ENCODE assay signal across 8 mouse cellular contexts in genomic region chr7:49616258-49616735, GRCm38 (mm10). TPM values are rescaled to one million over a fixed set of nuclear protein-coding genes. Genes with fewer than 3 reads are reported as not detected.
DNase-seq lines count a peak whose midpoint lies in the region; ATAC-seq and TF ChIP-seq lines count a peak whose summit lies in the region.

No protein-coding gene starts in this region.

- H3K27me3 ChIP-seq in heart, embryonic 16.5 days (ENCODE audit: control insufficient read depth, insufficient read depth, low read length), result no peaks in the 10 kb centered on the region
- no peaks in the 10 kb centered on the region for H3K27me3 ChIP-seq in small intestine, adult 2 months (ENCODE audit: control insufficient read depth, insufficient read depth, low read length)

- H3K9ac ChIP-seq in heart, embryonic 16.5 days (ENCODE audit: low read length), result no peak overlapping the region

- no peaks in the 10 kb centered on the region for H3K36me3 ChIP-seq in heart, embryonic 16.5 days (ENCODE audit: control insufficient read depth, insufficient read depth)
- no peaks in the 10 kb centered on the region for H3K36me3 ChIP-seq in small intestine, adult 2 months (ENCODE audit: control insufficient read depth, insufficient read depth, low read length)

- peak; percentile 77; the same call in 1 of the 2 replicates for TF ChIP-seq CTCF in small intestine, adult 2 months (IDR thresholded peaks at IDR 0.05; ENCODE audit: extremely low read depth, insufficient read length, insufficient replicate concordance, low read depth, low read length)

- H3K4me3 ChIP-seq in heart, embryonic 16.5 days (ENCODE audit: low read length), result no peak overlapping the region
- H3K4me3 ChIP-seq in small intestine, adult 2 months (ENCODE audit: low read depth, low read length), result no peak overlapping the region

- peak overlapping the region; percentile 40; the same call in 1 of the 2 replicates for H3K4me2 ChIP-seq in heart, embryonic 16.5 days (ENCODE audit: low read depth, low read length)

- peak; percentile 47; the same call in 1 of the 2 replicates for ATAC-seq in heart, embryonic 16.5 days (replicated peaks; ENCODE audit: extremely low read depth, insufficient read depth, low FRiP score)
- ATAC-seq in megakaryocyte-erythroid progenitor cell, adult 5-6 weeks (replicated peaks; ENCODE audit: low FRiP score, low TSS enrichment, poor library complexity, severe bottlenecking), result peak; percentile 77

- no peak overlapping the region for H3K27ac ChIP-seq in heart, embryonic 16.5 days (ENCODE audit: low read length)
- H3K27ac ChIP-seq in small intestine, adult 2 months (ENCODE audit: insufficient read depth, low read depth, low read length), result no peak overlapping the region

- DNase-seq in layer of hippocampus, adult 11-12 months (ENCODE audit: low spot score), result peak; percentile 60
- DNase-seq in layer of hippocampus, adult 9-10 months (ENCODE audit: low spot score), result no peak
- DNase-seq in ZHBTc4 (ENCODE audit: low read depth, low spot score), result peak; percentile 76
- DNase-seq in embryo, embryonic 11.5 days (ENCODE audit: low read depth, low spot score), result peak; percentile 61
- DNase-seq in kidney, postnatal 25 days, result peak; percentile 64 to 81

- TF ChIP-seq POLR2A in small intestine, adult 2 months (IDR thresholded peaks at IDR 0.05; ENCODE audit: low read depth, low read length), result no peak

- 6% methylated on average over 6 of the region's 7 CpGs for WGBS in heart, embryonic 16.5 days
- 4% methylated on average over 7 of the region's 7 CpGs for WGBS in small intestine, adult 2 months

- H3K4me1 ChIP-seq in heart, embryonic 16.5 days (ENCODE audit: control insufficient read depth, insufficient read depth, low read length), result no peaks in the 10 kb centered on the region
- no peaks in the 10 kb centered on the region for H3K4me1 ChIP-seq in small intestine, adult 2 months (ENCODE audit: control insufficient read depth, insufficient read depth, insufficient read length, low read length)

- no peaks in the 10 kb centered on the region for H3K9me3 ChIP-seq in heart, embryonic 16.5 days (replicated peaks; ENCODE audit: control insufficient read depth, low read length)

RNA-seq across cellular contexts. Expression of gene Dbx1, which starts 20.4 kb away (rescaled TPM):
- polyA plus RNA-seq in heart, embryonic 16.5 days (2015; fragmentation: Nextera tagmentation; extraction: Ambion mirVana), result not detected in 2 replicates
- not detected in 2 replicates for total RNA-seq in megakaryocyte-erythroid progenitor cell, adult 5-6 weeks (2014; fragmentation: Nextera tagmentation)
- not detected in 2 replicates for total RNA-seq in megakaryocyte-erythroid progenitor cell, adult 5-6 weeks (2017)
- polyA plus RNA-seq in small intestine, adult 2 months (2012; rRNA removed), result not detected in 2 replicates
